12 mouse cellular contexts compared by ENCODE assay signal in the genomic region with DNA sequence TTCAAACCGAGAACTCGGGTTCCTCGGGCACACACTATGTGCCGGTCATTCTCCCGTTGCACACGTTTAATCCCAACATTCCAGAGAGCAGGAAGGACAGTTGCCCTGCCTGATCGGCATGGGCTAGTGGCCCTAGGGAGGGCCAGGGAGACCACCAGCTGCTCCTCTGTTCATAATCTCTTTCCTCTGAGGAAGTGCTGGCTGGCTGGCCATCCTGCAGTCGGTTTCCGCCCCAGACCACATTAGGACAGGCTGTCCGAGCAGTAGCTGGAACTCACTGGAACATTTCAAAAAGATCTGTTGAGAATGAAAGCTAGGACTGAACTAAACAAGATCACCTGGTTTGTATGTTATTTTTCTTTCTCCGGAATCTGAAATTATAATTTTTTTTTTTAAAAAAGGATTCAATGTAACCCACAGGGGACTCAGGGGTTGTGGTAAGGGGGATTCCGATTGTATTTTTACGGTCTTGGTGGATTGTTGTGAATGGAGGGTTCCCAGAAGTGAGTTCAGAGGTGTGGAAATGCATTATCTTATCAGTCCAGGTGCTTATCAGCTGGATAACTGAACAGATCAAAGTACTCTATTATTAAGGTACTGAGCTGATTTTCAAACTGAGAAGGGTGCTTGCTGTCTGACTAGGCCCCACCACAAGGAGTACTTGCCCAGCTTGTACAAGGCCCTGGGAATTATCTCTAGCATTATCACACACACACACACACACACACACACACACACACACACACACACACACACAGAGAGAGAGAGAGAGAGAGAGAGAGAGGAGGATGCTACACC.
DNase-seq lines count a peak whose midpoint lies in the region; ATAC-seq and TF ChIP-seq lines count a peak whose summit lies in the region.
"Had no signal": no experiment of that assay in that cellular context is flagged by ENCODE, and none has a peak within 500 bp of the region (broad histone marks: within the 10 kb centered on the region; RNA-seq: fewer than 3 reads in every experiment).

No protein-coding gene starts in this region.

- TF ChIP-seq CTCF in gastrocnemius, adult 2 months (IDR thresholded peaks at IDR 0.05) = no peak

- intact Hi-C loops in gastrocnemius, adult 2 months (cut with DNase I) = no loop called here

- H3K4me3 ChIP-seq in gastrocnemius, adult 2 months = no peak overlapping the region
- H3K4me3 ChIP-seq in heart, embryonic 12.5 days = no peak overlapping the region

- no peak for DNase-seq in gastrocnemius, adult 2 months
- no peak for DNase-seq in gastrocnemius, postnatal 10 days
- DNase-seq in kidney, postnatal 4 days = peak; percentile 36 to 53
- DNase-seq in lung, postnatal 4 days = peak; percentile 55 to 72
- no peak for DNase-seq in ovary, postnatal 36 days (ENCODE audit: low spot score)
- DNase-seq in left cerebral cortex, adult 9 months (ENCODE audit: low spot score in 2 of 2) = no peak
- no peak for DNase-seq in right cerebral cortex, adult 2 months (ENCODE audit: low spot score in 2 of 2)
- DNase-seq: cerebellum, postnatal 25 days; midbrain, embryonic 14.5 days; right cerebral cortex, adult 18-20 months had no signal

- no peaks in the 10 kb centered on the region for H3K9me3 ChIP-seq in heart, embryonic 12.5 days (replicated peaks)
- H3K9me3 ChIP-seq: forebrain, embryonic 13.5 days had no signal

- peak overlapping the region; percentile 79 for H3K27ac ChIP-seq in gastrocnemius, adult 2 months
- peak overlapping the region; percentile 39; the same call in 1 of the 2 replicates for H3K27ac ChIP-seq in heart, embryonic 12.5 days (ENCODE audit: poor library complexity, severe bottlenecking)
- H3K27ac ChIP-seq: forebrain, embryonic 13.5 days had no signal

- 21% methylated on average over 13 of the region's 13 CpGs for WGBS in heart, embryonic 12.5 days

- no peaks in the 10 kb centered on the region for H3K27me3 ChIP-seq in heart, embryonic 12.5 days (replicated peaks)

- H3K4me2 ChIP-seq in heart, embryonic 12.5 days = peak overlapping the region; percentile 11; the same call in 1 of the 2 replicates

- no peak overlapping the region for H3K9ac ChIP-seq in heart, embryonic 12.5 days

- no peaks in the 10 kb centered on the region for H3K36me3 ChIP-seq in heart, embryonic 12.5 days

- 0 out of 2 replicates have a peak, but pooled peaks have one; percentile 35 for ATAC-seq in heart, embryonic 12.5 days (ENCODE audit: insufficient number of reproducible peaks, low FRiP score)

- H3K4me1 ChIP-seq in heart, embryonic 12.5 days (replicated peaks) = peaks cover 37% of the 10 kb centered on the region

Comparison
In these comparisons a context has a peak if more than half of its experiments do, and no peak if none do; other contexts are left out.
1. DNase-seq: peak in kidney, postnatal 4 days (2 of 2) and lung, postnatal 4 days (2 of 2); none in gastrocnemius, adult 2 months (single experiment), gastrocnemius, postnatal 10 days (single experiment), ovary, postnatal 36 days (single experiment), left cerebral cortex, adult 9 months (0 of 2) and right cerebral cortex, adult 2 months (0 of 2).